Mouse (Mus musculus): ENCODE data around the gene Sema6c.

DNA sequence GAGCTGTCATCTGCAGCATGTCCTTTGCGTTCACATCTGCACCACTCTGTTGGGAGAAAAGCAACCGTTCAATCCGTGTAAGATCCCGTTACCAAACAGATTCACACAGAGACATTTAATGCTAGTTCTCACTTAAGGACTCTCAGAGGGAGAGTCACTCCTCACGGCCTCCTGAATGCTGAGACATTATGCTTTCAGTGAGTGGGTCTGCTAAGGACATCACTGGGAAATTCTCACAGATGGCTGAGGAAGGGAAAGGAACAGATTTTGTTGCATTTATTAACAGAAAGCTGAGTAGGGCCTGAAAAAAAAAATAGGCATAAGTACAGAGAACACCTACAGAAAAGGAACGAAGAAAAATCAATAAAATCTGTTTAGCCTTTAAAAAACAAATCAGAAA is 43.6 kb downstream of the Sema6c start:
- TF ChIP-seq CTCF (IDR thresholded peaks at IDR 0.05; ENCODE audit: low read depth, low read length) (no peak), POLR2A (IDR thresholded peaks at IDR 0.05; ENCODE audit: insufficient read depth, low read length) (no peak)

All from ES-Bruce4 (cell line).